Mouse (Mus musculus) spleen, adult 2 months (tissue): ENCODE measurements around the gene S100a4.

ENCODE experiments used
- CTCF ChIP-seq: fragments of 200-500 bp; IDR thresholded peaks from 2 replicates; pipeline ENCODE4 v1.5.1; 2011; ENCODE audit warnings: mild to moderate bottlenecking, inconsistent platforms; ENCODE audit not compliant: insufficient read depth, insufficient read length, insufficient replicate concordance; ENCODE audit errors: extremely low read depth
- POLR2A ChIP-seq: fragments of 200-500 bp; IDR thresholded peaks from 2 replicates; pipeline ENCODE4 v1.6.1; 2011; ENCODE audit warnings: low read depth, low read length, inconsistent platforms

- no peak for TF ChIP-seq CTCF
- no peak for TF ChIP-seq POLR2A
Measured at GRCm38 (mm10) chr3:90649832-90650231, 46.3 kb downstream of the S100a4 start.
